Mouse (Mus musculus): ENCODE measurements around the gene Adgrf3.

Adgrf3 gene

DNA sequence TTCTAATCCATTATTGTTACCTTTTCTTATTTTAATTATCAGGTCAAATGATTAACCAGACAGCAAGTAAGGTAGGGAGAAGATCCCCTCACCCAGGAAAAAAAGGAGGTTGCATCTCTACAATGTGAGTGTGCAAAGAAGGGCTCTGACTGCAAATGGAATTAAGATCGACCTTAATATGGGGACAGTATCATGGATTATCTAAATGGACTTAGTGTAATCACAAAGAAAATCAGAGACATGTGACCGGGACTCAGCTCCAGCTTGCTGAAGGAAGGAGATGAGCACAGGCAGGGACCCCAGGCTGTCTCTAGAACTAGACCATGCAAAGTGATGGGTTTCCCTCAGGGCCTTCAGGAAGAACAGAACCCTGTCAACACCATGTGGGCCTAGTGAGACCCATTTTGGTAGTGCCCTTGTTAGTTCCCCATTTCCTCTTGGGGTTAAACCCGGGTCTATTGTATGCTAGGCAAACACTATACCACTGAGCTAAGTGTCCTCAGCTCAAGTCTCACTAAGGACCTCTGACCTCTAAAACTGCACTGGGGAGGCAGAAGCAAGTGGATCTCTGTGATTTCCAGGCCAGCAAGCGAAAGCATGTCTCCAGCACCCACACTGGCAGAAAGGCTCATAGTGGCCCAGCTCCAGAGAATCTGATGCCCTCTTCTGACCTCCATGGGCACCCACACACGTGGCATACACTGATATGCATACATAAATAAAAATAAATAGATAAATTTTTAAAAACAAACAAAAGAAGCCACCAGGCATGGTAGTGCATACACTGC is 57.2 kb downstream of the Adgrf3 start:
- DNase-seq: no peak

DNA sequence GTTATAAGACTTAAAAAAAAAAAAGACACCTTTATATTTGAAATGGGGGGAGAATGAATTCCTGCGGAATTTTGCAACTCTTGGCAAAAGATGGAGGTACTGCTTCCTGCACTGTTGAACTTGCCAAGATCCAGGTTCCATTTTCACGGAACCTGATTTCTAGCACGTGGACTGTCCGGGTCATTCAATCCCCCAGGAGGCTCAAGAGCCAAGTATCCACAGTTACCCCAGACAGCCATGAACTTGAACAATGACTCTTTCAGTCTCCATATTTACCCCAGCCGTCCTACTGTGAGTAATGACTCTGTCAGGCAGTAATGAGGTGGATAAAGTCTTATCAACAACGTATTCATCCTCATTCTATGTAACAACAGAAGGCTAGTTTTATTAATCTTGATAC is 59.0 kb downstream of the Adgrf3 start:
- DNase-seq: no peak
